In the genomic region with DNA sequence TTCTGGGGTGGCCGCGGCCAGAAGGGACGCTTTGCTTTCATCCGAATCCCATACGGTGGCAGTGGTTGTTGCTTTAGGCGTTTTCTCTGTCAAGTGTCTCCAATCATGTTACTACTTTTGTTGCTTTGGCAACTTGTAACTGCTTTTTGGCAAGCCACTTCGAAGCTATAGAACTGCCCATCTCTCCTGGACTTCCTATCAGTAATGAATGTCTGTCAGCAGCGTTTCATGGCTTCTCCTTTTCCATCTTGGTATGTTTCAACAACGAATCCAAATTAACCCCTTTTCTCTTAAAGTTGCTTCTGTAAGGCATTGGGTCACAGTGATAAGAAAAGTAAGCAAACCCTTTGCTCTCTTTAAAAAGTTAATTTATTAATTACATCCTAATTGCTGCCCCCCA, we compare ENCODE assay signal across 14 mouse cellular contexts.
"Had no signal": no experiment of that assay in that cellular context is flagged by ENCODE, and none has a peak within 500 bp of the region (broad histone marks: within the 10 kb centered on the region; RNA-seq: fewer than 3 reads in every experiment).

No protein-coding gene starts in this region.

- H3K9ac ChIP-seq: lung, embryonic 15.5 days; midbrain, embryonic 13.5 days; midbrain, embryonic 15.5 days; neural tube, embryonic 12.5 days; stomach, embryonic 15.5 days had no signal

- DNase-seq: lung, adult 2 months; lung, postnatal 14 days; lung, postnatal 36 days; right cerebral cortex, postnatal 14 days; thymus, postnatal 14 days; thymus, postnatal 36 days had no signal

- H3K27ac ChIP-seq: lung, embryonic 15.5 days; macrophage; midbrain, embryonic 13.5 days; midbrain, embryonic 15.5 days; neural tube, embryonic 12.5 days; stomach, embryonic 15.5 days; stomach, postnatal 0 days had no signal

- H3K27me3 ChIP-seq: midbrain, embryonic 13.5 days; midbrain, embryonic 15.5 days; neural tube, embryonic 12.5 days; stomach, embryonic 15.5 days had no signal

- H3K9me3 ChIP-seq: lung, embryonic 15.5 days; megakaryocyte, embryonic 14.5 days; midbrain, embryonic 13.5 days; midbrain, embryonic 15.5 days; neural tube, embryonic 12.5 days; stomach, embryonic 15.5 days had no signal

- H3K4me3 ChIP-seq: lung, embryonic 15.5 days; megakaryocyte, embryonic 14.5 days; midbrain, embryonic 13.5 days; midbrain, embryonic 15.5 days; neural tube, embryonic 12.5 days; stomach, embryonic 15.5 days had no signal

- H3K36me3 ChIP-seq: lung, embryonic 15.5 days; midbrain, embryonic 13.5 days; midbrain, embryonic 15.5 days; neural tube, embryonic 12.5 days; stomach, embryonic 15.5 days had no signal
